Mouse (Mus musculus): ENCODE measurements at regions not wholly inside any gene's neighbourhood (a gene's known extent, or its start where the extent isn't known, plus 50 kb on each side); places are given as distances from the start of the nearest gene placed in this dataset.

- TF ChIP-seq GATA1 (IDR thresholded peaks at IDR 0.05; ENCODE audit: borderline replicate concordance, low read length) (no peak), FLI1 (IDR thresholded peaks at IDR 0.05; ENCODE audit: low read length) (no peak)
Measured at GRCm38 (mm10) chr9:43505856-43506255, 195.2 kb downstream of the Trim29 start.

All from megakaryocyte, embryonic 14.5 days (primary cell).